Mouse (Mus musculus) frontal cortex, postnatal 10 days (tissue): ENCODE results near the gene Psmd10.

Experiments
- DNase-seq, 2 experiments: peaks; one replicate each; pipeline ENCODE4 v3.0.0; 2022; ENCODE audit warnings: low spot score in 2 of 2, mixed read lengths in 1 of 2

Gene Psmd10

DNA sequence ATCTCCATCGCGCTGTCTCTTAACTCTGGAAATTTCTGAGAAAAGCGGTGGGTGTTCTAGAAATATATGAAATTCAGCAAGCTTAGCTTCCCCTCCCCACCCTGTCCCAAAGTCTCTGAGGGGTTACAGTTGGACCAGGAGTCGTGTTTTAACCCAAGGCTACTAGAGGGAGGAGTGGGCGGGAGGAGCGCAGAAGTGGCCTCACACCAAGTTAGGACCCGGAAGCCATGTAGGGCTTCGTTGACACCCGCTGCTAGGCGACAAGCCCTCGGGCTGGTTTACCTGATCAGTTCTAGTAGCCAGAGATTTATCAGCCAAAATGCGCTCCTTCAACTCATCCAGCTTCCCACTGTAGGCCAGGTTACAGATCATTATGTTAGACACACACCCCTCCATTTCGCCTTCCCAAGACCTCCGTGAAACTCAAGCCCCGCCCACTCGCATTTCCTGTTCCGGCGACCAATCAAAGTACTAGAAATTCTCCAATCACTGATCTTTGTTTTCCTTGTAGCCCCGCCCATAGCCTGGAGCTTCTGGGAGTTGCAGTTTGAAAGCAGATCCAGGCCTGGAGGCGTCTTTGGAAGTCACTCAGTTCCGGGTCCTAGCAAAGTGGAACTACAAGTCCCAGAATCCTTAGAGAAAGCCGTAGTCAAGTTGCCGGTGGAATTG lies at the start of gene Psmd10, which contains the start of gene Atg4a:
TSS of gene Psmd10 (minus strand) at position 457 of the 669 bp plus-strand sequence.
TSS of gene Atg4a (plus strand) at position 636 of the 669 bp plus-strand sequence.
- DNase-seq: peak; percentile 88 to 91

DNA sequence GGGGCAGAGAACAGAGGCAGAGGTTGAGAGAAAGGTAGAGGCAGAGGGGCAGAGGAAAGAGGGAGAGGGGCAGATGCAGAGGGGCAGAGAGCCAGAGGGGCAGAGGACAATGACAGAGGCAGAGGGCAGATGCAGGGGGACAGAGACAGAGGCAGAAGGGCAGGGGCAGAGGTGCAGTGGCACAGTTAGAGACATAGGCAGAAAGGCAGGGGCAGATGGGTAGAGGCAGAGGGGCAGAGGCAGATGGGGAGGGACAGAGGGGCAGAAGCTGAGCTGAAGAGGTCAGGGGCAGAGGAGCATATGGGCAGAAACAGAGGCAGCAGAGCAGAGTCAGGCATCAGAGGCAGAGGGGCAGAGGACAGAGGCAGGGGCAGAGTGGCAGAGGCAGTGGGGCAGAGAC lies 42.4 kb upstream of the Psmd10 start:
- no peak for DNase-seq

DNA sequence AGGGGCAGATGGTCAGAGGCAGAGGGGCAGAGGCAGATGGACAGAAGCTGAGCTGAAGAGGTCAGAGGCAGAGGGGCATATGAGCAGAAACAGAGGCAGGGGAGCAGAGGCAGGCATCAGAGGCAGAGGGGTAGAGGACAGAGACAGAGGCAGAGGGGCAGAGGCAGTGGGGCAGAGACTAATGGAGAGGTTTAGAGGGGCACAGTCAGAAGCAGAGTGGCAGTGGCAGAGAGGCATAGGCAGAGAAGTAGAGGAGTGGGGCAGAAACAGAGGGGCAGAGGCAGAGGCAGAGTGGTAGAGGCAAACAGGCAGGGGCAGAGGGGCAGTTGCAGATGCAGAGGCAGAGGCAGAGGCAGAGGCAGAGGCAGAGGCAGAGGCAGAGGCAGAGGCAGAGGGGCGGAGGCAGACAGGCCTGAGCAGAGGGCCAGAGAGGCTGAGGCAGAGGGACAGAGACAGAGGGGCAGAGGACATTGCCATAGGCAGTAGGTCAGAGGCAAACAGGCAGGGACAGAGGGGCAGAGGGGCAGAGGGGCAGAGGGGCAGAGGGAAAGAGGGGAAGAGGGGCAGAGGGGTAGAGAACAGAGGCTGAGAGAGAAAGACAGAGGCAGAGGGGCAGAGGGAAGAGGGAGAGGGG lies 41.5 kb upstream of the Psmd10 start:
- DNase-seq: no peak

DNA sequence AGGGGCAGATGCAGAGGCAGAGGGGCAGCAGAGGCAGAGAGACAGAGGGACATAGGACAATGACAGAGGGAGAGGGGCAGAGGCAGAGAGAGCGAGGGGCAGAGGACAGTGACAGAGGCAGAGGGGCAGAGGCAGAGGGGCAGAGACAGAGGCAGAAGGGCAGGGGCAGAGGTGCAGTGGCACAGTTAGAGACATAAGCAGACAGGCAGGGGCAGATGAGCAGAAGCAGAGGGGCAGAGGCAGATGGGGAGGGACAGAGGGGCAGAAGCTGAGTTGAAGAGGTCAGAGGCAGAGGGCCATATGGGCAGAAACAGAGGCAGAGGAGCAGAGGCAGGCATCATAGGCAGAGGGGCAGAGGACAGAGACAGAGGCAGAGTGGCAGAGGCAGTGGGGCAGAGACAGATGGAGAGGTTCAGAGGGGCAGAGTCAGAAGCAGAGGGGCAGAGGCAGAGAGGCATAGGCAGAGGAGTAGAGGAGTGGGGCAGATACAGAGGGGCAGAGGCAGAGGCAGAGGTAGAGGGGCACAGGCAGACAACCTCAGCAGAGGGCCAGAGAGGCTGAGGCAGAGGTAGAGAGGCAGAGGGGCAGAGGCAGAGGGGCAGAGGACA lies 40.5 kb upstream of the Psmd10 start:
- no peak for DNase-seq

GRCm38 (mm10) chrX:140985256-140985655 lies 28.7 kb upstream of the Psmd10 start:
- DNase-seq: no peak

DNA sequence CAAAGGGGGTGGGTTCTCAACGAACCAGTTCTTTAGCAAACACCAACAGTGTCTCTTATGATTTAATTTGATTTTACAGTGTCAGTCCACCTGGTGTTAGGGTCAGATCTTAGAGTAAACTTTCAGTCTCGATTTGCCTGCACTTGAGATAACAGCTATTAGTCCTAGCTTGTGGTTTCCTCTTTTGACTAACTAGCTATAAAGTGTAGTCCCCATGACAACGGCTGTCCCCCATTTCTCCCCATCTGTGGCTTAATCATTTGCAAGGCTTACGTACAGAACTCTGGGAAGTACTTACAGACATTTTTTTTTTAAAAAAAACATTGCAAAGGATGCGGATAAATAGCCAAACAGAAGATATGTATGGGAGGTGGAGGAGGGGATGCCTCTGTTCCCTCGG lies 28.3 kb upstream of the Psmd10 start:
- no peak for DNase-seq

DNA sequence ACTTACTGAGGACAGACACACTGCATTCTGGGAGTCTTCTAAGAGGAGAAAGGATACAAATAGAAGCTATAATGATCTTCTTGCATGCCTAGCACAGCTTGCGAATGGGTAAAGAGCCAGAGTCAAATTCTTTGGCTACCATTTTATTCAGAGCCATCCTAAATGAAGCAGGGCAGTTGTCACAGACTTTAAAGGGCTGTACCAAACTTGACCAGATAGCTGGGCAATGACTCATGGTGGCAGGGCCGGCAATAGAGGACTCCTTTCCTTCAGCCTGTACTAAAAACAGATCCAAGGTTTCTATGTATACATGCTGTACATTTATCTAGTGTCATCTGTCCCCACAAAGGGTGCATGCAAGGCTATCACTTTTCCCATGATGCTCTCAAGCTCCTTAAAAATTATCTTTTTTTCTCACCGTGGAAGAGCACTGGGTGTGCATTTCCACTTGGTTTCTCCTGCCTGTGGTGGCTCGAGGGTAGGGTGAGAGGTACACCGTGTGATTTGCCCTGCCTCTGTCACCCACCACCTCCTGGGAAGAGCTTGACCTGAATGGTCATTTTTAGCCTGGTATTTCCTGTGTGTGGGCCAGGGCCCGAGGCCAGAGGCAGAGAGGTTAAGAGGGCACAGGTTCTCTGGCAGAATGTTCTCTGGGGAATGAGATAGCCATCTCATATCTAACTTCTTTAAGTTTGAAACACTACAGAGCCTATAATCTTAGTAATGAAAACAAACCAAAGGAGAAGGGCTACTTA lies 26.9 kb upstream of the Psmd10 start:
- no peak for DNase-seq

GRCm38 (mm10) chrX:140980163-140980562 lies 23.6 kb upstream of the Psmd10 start:
- no peak for DNase-seq

DNA sequence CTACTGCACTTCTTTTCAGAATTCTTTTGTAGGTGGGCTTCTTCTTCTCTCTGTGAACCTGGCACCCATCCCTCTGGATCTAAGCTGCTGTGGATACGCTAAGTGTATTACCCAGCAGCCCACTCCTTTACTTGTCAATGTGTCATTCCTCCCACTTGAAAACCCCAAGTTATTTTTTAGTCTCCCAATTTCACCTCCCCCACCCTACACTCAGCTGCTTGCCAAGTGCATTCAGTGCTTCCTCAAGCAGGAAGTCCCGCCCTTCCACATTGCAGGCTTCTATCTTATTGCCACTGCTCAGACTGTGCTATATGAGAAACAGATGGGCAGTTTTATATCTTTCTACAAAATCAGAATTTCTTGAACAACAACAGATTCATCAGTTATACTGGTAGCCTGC lies 23.0 kb upstream of the Psmd10 start:
- DNase-seq: peak in 1 of 2 experiments; percentile 34

DNA sequence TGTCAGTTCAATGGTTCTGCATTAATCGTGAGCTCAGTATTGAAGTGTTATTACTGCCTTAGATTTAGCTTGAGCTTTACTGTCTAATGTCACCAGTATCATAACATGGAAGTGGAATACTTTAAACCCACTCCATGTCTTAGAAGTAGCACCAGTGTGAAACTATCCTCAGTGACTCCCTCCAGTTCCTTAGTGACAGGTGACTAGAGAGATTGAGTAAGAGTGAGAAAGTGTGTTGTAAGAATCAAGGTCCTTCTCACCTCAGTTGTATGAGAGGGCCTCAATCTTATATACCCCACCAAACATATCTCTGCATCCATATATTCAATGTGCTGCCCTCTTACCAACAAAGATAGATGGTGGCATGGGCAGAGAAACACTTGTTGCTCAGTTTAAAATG lies 22.4 kb upstream of the Psmd10 start:
- no peak for DNase-seq

DNA sequence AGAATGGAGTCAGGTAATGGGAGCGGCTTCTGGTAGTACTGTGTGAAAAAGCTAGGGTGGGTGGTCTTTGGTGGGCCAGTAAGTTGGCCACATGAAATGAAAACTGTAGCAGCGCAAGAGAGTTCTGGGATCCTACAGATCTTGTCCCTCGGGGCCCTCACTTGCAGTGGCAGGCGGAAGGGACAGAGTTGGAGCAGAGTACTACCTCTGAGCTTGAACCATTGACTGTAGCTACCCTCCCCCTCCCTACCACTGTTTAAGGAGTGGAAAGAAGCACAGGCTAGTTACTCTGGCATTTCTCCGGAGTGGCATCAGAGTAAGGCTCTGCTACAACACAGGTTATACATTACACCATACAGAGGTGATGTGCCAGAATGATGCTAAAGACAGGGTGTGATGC lies 431 bp upstream of the Psmd10 start:
- DNase-seq: no peak

DNA sequence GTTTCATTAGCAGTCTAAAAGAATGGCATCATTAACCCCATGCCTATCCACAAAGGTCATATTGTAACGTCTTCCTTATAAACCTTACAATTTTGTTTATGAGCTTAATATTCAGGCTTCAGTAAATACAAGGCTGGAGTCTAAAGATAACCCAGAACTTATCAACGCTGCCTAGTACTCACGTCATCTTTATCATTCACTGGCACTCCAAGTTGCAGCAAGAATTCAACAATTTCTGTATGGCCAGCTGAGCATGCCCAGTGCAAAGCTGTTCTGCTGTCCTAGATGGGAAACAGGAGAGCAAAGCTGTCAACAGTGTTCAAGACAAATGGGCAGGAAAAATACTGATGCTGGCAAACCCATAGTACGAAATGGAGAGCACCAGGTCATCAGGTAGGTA lies 2.9 kb downstream of the Psmd10 start:
- DNase-seq: no peak

DNA sequence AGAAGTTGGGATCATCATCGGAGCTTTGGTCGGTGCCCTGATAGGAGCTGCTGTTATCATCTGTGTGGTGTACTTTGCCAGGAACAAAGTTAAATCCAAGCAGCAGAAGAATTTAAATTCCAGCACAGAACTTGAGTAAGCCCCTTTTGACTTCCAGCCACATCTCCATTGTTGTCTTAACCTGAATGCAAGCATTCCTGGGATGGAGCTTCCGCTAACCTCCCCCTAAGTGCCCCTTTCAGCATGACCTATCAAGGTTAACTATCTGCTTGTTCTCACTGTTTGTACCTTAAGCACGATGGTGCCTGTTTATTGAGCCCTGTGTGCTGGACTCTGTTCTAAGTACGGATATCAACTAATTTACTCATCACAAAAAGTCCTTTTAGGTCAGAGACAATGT lies 20.3 kb downstream of the Psmd10 start:
- DNase-seq: no peak

GRCm38 (mm10) chrX:140933263-140933662 lies 23.3 kb downstream of the Psmd10 start:
- DNase-seq: no peak

GRCm38 (mm10) chrX:140932066-140932465 lies 24.5 kb downstream of the Psmd10 start:
- no peak for DNase-seq

- DNase-seq: peak in 1 of 2 experiments; percentile 4
Measured at GRCm38 (mm10) chrX:140921321-140921720, 35.2 kb downstream of the Psmd10 start.

GRCm38 (mm10) chrX:140907360-140907759 lies 49.2 kb downstream of the Psmd10 start, which contains the start of gene Vsig1:
Gene Vsig1, plus strand, starts transcription at chrX:140907608.
- DNase-seq: no peak

- no peak for DNase-seq
Measured at GRCm38 (mm10) chrX:140903487-140903886, 53.0 kb downstream of the Psmd10 start.
